Mouse (Mus musculus) megakaryocyte-erythroid progenitor cell, adult 5 weeks (primary cell): ENCODE data around the gene Tcaim. TPM values are rescaled to one million over a fixed set of nuclear protein-coding genes. Genes with fewer than 3 reads are reported as not detected.

ENCODE experiments used
- polyA plus RNA-seq: library from polyadenylated mRNA; stranded (reverse); fragments of >175 nt; gene quantifications from 2 replicates; pipeline ENCODE4 v1.2.3, GENCODE M21; 2012

Gene Tcaim
- 0.62 and 1.2 TPM in 2 replicates for polyA plus RNA-seq

GRCm38 (mm10) chr9:122805053-122805844 is at the start of gene Tcaim:
TSS of gene Tcaim (plus strand) at chr9:122805539.

GRCm38 (mm10) chr9:122843760-122844159 is 38.4 kb downstream of the Tcaim start, which contains the start of gene Gm35549:
TSS of gene Gm35549 (minus strand) at chr9:122844035.

GRCm38 (mm10) chr9:122865697-122866166 is 60.4 kb downstream of the Tcaim start, which contains the start of gene Zfp445:
TSS of gene Zfp445 (minus strand) at chr9:122866006.

GRCm38 (mm10) chr9:122885385-122885784 is 80.0 kb downstream of the Tcaim start, which contains the start of gene Zkscan7:
TSS of gene Zkscan7 (plus strand) at chr9:122885685.

Other genes with a start within 250 kb of the Tcaim start
- not detected in 2 replicates for gene Topaz1, start 58.2 kb upstream of the Tcaim start, polyA plus RNA-seq
- gene Gm35549, start 38.5 kb downstream of the Tcaim start, polyA plus RNA-seq: not detected in 2 replicates
- gene Zfp445, start 60.5 kb downstream of the Tcaim start, polyA plus RNA-seq: 4.0 and 4.9 TPM in 2 replicates
- gene Zkscan7, start 80.1 kb downstream of the Tcaim start, polyA plus RNA-seq: 0.35 and 0.61 TPM in 2 replicates
- 0.22 and 0.27 TPM in 2 replicates for gene Zfp105, start 117.5 kb downstream of the Tcaim start, polyA plus RNA-seq
- 3.8 and 5.7 TPM in 2 replicates for gene 1110059G10Rik, start 145.5 kb downstream of the Tcaim start, polyA plus RNA-seq
- 8.7 and 11.4 TPM in 2 replicates for gene Kif15, start 145.5 kb downstream of the Tcaim start, polyA plus RNA-seq
- 11.8 and 12.2 TPM in 2 replicates for gene Tmem42, start 215.8 kb downstream of the Tcaim start, polyA plus RNA-seq
- gene Tgm4, start 229.2 kb downstream of the Tcaim start, polyA plus RNA-seq: 0.10 TPM in 1 of 2 replicates, not detected in the other